Mouse (Mus musculus) gonadal fat pad, adult 2 months (tissue): ENCODE results near the gene Cish. TPM values are rescaled to one million over a fixed set of nuclear protein-coding genes. Genes with fewer than 3 reads are reported as not detected.

Source experiments
- DNase-seq: peaks from one replicate; pipeline ENCODE4 v3.0.0-alpha.2; 2012; ENCODE audit warnings: low read depth
- polyA plus RNA-seq: library from polyadenylated mRNA; depleted of rRNA; stranded (reverse); fragments of >200 nt; gene quantifications from 2 replicates; pipeline ENCODE4 v1.2.3, GENCODE M21; 2012

Cish gene
- polyA plus RNA-seq, 1 experiment, result 14.5 TPM

DNA sequence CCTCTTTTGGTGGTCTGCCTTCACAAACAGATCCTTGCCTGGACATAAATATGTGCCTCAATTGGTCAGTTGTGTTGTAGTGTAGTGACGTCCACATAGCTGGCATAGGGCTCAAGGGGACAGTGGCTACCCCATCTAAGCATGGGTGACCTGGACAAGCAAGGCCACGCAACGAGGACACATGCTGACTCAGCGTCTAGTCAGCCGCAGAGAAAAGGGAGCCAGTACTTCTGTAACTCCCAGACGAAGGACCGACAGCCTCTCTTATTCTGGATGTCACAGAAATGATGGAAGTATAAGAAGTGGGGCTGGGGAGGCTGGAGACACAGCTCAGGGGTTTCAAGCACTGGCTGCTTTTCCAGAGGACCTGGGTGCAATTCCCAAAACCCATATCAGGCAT, 18.2 kb upstream of the Cish start:
- DNase-seq, result no peak

DNA sequence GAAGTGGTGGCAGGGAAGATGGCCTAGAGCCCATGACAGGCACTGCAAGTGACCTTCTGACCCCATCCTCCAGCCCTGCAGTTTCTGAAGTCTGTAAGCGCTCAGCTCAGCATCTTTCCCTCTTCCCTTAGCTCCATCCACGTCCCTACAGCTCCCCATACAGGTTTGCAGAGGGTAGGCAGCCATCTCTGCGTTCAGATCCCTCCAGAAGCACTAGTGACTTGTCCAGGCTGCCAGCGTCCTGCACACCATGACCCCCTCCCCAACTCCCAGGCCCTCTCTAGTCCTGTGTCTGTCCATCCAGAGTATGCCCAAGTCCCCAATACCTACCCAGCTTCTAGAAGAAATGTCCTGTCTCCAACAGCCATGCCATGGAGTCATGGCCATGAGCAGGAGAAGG, 17.7 kb upstream of the Cish start:
- DNase-seq, result no peak

DNA sequence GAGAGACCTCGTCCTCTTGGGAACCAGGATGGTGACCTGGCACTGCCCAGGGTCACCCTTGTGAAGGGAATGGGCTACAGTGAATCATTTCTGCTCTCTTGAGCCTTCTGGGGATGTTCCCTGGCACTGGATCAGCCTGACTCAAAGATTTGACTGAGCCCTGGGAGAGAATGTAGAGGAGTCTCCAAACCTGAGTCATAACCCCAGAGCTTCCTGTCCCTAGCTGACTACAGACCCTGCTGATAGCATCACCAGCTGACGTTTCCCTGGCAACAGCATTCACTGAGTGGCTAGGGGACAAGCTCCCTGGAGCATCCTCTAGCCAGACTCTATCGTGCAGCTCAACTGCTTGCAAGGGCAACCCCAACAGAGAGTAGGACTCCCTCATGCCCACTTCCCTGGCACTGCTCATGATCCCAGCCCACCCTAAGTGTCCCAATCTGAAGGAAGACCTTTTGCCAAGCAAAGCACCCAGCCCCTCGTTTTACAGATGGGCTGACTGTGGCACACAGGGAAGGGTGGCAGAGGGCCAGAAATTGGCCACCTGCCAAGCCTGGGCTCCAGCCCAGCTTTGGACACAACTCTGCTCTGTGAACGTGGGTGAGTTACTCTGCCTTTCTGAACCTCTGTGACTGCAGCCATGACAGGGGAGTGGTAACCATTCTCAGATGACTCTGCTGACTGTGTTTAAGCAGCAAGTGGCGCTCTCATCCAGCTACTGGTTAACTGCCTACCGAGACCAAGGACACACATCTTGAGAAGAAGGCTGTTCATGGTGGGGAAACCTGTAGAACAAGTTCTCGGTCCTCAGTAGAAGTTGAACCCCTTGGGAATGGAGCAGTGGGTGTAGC, 17.1 kb upstream of the Cish start:
- DNase-seq, result no peak

DNA sequence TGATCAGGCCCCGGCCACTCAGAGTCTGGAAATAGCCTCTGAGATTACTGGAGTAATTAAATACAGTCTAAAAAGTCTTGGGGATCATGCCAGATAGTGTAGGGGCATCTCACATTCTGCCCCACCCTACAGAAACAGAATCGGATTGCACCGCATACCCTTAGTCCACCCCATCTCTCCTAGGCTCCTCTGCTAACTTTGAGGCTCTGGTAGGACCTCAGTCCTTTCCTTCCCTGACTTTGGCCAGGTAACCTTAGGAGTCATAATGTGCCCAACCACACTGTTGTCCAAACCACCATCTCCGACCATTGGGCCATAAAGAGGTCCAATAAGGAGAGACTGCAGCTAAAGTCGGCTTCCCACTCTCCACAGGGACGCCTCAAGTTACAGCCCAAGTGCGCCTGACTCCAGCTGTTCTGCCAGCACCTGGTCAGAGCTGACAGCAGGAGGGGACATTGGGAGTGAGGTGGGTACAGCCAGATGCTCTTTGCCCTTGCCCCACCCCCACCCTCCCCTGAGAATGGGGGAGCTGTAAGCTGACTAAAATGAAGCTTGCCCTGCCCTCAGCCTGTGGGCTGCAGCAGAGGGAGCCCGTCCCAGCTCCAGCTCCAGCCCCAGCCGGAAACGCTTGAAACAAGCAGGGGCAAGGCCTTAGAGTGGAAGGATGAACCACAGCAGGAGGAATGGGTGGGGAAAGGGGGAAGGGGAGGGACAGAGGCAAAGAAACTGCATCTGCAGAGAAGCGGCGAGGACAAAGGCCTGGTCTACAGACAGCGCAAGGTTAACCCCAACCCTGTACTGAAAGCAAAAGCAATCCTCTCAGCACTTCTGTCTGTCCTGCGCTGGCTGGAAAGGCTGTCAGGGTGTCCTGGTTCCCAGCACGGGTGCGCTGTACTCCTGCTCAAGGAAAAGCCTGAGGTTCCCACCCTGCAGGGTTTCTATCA, 16.2 kb upstream of the Cish start:
- no peak for DNase-seq

DNA sequence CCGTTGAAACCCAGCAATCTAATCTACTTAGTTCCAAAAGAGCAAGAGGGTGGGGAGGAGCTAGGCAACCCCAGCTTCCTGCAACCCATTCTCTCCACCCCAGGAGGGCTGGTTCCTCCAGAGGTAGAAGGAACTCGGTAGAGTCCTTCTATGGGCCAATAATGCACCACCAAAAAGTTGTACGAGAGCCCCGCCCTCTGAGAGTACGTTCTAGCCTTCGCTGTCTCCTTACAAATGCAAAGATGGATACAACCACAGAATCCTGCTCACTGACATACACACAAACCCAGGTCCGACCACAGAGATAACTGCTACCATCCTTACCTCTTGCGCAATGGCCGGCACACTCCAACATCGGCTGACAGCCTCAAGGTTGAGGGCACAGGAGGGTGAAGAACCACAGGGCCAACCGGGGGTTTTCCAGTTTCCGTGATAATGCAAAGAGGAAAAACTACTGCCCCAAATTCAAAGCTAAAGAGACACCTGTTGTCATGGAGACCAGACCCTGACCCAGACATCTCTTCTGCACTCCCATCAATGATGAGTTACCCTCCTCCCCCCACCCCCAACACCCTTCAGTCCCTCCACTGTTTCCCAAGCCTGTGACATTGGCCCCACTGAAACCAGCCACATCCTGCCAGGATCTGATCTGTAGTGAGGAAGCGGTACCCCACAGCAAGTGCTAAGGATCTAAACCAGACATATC, 15.4 kb upstream of the Cish start:
- DNase-seq, result no peak

DNA sequence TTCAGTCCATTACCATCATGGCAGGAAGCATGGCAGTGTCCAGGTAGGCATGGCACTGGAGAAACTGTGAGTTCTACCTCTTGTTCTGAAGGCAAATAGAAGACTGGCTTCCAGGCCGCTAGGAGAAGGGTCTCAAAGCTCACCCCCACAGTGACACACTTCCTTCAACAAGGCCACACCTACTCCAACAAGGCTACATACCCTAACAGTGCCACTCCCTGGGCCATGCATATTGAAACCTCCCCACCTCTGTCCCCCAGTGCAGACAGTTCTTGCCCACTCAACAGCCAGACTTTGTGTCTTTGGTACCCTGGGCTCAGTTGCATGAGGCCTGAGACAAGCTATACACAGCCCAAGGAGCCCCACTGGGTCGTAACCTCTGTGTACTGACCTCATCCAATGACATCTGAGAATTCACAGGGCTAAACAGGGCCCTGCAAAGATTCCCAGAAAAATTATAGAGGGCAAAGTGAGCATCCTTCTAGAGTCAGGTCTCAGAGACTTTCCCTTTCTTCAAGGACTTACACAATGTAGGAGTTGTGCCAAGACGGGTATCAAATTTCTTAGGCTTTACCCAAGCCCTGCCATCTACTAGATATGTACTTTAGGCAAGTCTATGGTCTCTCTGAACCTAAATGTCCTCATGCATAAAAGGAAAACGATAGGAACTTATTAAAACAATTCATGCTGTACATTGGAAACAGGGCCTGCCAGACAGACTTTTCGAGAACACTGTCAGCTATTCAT, 14.4 kb upstream of the Cish start:
- DNase-seq, result no peak

DNA sequence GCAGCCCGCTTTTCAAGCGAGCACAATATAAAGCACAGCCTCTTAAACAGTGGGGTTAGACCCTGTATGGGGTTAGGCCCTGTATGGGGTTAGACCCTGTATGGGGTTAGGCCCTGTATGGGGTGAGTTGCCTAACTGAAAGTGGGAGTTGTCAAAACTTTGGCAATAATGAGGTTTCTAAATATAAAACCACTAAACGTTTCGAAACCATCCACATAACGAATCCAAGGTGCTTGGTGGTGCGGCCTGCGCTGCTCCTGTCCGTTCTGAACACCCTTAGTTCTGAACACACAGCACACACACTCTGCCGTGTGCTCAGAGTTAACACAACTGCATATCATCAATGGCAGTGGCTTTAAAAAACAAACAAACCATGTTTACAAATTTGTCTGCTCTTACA, 12.9 kb upstream of the Cish start:
- DNase-seq, result no peak

DNA sequence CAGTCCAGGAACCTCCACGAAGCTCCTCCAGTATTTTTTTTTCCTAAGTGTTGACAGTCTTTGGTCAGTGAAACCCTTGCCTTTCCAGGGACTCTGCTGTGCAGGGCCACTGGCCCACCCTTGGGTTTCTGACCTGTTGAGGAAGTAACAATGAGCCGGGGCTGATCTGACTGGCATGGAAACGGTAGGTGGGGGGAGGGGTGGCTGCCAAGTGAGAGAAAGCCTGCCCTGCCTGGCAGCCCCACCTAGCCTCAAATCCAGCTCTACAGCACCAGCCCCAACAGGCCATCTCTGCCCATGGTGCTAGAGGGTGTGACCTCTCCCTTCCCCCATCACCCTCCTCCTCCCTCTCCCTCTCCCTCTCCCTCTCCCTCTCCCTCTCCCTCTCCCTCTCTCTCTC, 10.8 kb upstream of the Cish start:
- DNase-seq, result no peak

DNA sequence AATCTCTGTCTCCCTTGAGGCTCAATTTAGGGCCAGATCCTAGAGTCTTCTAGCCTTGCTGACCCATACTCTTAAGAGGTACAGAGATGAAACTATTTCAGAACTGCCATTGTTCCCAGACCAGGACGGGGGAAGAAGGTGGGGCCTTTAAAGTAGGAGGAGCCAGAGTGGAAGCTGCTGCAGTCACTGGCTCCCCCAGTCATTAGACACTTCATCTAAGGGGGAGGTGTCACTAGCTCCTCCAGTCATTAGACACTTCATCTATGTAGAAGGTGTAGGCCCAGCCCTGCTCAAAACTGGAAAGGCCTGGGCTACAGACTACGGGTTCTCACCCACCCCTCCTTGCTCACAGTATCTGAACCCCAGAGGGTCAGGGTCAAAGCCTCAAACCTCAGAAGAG, 8.5 kb upstream of the Cish start:
- DNase-seq, result no peak

DNA sequence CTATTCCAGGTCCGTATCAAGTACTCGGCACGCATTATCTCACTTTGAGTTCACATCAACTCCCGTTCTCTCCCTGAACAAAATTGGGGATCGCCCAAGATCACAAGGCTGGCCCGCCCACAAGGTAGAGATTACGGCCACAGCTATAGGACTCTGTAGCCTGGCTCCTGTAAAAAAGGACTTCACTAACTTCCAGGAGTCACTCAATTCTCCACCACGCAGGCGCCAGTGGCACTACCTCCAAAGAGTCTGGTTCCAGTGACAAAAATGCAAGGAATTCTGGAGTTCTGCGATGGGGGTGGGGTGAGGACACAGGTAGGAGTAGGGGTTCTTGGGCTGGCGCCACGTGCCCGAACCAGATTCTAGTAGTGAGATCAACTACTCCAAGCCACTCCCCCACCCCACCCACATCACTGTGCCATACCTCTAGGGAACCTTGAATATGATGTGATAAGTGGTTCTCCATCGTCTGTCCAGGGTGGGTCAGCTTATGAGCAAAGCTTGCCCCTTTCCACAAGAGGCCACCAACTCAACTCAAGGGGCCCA, 7.6 kb upstream of the Cish start:
- no peak for DNase-seq

DNA sequence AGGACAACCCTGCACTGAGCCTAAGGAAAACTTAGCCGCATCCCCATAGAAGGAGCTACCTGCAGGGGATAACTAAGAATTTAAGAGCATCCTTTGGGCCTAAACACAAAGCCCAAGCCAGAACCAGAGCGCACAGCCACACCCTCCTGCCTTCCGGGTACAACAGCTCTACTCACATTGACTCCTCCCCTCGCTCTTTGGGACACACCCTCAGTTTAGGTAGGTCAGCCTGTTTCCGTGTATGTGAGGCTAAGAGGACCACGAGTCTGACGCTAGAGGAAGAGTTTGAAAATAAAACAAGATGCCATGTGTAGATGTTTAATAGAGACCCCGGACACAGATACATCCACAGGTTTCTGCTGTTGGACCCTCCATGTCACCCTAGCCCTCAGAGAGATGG, 7.1 kb upstream of the Cish start:
- DNase-seq, result no peak

DNA sequence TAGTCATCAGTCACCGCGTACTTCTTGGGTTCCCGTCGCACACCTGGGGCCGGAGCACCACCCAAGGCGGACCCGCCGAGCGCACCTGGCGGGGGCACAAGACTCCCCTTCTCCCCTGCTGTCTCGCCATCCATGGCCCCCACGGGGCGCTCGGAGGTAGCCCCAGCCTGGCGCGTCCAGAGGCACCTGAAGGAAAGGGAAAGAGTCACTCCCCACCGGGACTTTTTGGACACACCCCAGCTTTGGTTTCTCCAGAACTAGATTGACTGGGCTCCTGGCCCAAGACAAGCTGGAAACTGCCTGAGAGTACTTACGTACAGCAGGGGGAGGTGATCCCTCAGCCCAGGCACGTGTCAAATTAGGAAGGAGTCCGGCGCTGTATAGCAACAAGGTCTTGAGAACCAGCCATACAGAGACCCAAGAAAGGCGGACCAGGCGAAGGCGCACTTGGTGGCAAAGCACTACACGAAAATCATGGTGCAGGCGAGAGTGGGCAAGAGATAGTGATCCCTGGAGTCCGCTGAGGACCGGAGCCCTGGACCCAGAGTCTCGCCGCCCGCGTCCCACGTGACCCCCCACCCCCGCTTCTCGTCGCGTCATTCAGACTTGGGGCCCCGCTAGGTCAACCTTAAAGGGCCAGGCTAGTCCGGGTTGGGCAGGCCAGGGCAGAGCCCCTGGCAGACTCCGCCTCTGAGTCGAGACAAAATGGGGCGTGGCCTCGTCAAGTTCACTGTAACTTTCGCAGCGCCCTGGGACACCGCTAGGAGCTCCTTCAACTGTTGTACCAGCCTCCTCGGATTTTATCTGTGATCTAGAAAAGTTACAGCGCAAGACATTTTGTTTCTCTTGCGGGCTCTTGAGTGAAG, 6.4 kb upstream of the Cish start, which contains the start of gene Mapkapk3:
Mapkapk3 (minus strand) TSS at position 667 of the 866 bp plus-strand sequence.
- DNase-seq, result peak; percentile 79

DNA sequence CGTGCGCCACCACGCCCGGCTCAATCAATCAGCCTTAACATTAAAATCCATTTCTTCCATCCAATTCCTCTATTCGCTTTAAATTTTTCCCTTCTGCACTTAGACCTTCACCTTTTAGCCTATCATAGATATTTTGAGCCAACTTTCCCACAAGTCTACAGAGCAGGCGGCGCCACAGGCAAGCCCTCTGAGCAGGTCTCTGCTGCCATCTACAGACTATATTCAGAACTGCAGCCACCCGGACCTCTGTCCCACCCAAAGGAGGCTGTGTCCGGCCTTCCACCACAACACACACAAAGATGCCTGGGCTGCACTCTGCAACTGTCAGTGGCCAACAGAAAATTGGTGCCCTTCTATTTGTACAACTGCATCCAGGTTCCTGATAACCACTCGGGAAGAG, 4.9 kb upstream of the Cish start:
- DNase-seq, result no peak

DNA sequence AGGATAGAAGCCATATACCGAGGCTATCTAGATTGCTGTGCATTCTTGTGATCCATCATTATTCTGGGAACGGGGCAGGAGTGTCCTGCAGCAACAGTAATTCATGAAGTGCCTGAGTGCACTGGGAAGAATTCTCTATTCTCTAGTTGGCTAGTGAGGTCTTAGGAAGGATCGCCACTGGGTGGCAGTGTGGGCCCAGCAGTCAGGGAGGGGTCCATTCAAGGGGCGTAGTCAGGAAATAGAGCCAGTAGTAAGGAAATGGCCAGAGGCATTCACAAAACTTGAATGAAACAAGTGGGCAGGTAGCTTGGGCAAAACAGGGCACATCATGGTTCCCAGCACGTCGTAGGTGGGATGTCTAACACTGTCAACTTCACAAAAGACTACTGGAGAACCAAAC, 1.6 kb upstream of the Cish start:
- no peak for DNase-seq

DNA sequence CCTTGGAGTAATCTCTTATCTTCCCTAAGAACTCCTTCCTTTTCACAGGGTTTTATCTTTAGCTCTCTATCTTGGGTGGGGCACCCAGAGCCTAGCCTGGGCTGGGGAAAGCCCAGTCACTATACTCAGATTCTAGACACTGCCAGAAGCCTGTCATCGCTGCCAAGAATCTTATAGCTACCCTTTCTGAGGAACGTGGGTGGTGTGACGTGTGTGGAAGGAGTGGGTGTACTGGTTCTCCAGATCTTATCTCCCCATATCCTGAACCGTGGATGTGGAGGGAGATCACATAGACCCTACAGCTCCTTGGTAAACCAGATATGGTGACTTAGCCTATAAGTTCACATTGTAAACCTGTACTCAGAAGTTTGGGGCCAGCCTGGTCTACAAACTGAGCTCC, 210 bp upstream of the Cish start:
- no peak for DNase-seq

DNA sequence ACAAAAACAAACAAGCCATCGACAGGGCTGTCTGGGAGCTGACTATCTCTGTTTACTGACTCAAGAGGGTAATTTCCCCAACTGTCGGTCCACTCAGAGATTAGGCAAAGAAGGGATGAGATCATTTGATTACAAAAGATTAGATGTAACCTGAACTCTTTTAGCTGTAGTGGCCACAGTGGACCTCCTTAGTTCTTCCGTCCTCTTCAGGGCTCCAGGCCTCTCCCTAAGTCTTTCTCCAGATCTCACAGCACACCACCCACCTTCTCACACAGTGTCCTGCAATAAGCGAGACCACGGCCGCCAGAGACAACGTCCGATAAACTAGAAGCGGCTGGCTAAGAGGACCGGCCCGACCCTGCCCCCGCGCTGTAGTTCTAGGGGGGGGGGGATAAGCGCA, 215 bp downstream of the Cish start:
- no peak for DNase-seq

DNA sequence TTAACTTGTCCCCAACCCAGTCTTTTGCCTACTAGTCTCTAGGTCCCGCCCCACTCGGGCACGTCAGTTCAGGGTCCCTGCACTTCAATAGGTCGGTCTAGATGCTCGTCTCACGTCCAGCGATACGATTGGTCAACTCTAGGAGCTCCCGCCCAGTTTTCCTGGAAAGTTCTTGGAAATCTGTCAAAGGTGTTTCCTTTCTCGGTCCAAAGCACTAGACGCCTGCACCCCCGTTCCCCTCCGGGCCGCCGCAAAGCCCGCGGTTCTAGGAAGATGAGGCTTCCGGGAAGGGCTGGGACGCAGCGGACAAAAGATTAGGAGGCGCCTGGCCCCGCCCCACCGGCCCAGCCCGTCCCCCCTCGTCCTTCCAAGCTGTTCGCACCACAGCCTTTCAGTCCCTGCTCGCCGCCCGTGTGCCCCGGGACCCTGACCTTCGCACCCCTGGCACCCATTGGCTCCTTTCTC, 707 bp downstream of the Cish start:
- DNase-seq, result peak; percentile 95

DNA sequence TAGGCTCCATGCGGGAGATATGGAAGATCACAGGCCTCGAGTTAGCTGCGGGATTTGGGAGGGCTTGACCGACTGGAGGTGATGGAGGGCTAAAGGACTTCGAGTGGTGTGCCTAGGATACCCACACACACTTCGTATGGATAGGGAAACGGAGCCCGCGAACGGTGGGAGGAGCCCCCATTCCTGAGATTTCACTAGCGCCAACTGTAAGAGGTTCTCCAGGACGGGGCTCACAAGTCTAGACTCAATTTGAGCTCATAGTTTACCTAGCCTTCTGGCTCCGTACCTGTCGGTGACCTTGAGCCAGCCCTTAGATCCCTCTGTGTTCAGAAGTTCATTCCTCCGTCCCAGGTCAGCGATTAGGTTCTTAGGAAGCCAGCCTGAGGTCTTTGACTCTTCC, 1.2 kb downstream of the Cish start:
- DNase-seq, result no peak

DNA sequence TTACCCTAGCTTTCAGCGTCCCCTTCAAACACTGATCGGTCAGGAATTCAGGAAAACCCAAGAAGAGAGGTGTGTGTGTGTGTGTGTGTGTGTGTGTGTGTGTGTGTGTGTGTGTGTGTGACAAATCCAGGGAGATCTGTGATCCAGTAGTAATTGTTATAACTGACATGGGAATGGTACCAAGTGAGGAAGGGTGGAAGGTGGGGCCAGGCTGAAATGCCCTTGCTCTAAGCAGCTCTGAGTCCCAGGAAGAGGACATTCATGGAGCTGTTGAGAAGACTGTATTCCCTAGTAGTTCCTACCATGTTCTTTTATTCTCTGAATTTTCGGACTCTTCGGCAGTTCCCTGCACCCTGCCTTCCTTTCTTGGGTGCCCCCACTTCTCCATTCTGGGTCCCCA, 1.8 kb downstream of the Cish start:
- no peak for DNase-seq
